Mouse (Mus musculus) ovary, postnatal 10 days (tissue): ENCODE data around the gene Vmn1r23.
"Not testable (repeated sequence)": the region's sequence is repeated elsewhere in the genome, so short reads cannot be mapped to it uniquely, and the experiment has no call there.

ENCODE experiments used
- DNase-seq: peaks from one replicate; pipeline ENCODE4 v3.0.0; 2022; ENCODE audit warnings: low spot score

Gene Vmn1r23

DNA sequence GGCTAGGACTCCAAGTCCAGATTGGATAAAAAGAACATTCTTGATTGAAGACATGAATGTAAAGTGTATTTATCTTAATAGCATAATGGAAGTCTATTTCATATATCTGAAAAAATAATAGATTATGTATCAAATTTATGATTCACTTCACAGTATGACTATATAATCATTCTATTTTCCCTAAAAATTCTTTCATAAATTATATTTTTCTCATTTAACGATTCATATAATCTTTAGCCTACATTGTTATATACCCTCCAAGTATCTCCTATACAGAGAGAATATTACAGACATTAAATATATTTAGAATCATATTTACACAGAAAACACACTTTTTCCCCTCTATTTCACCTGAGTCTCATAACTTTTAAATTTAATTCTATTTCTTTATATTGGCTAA is at the start of gene Vmn1r23:
Gene Vmn1r23 (minus strand): TSS at position 101 of the 400 bp plus-strand sequence.
- DNase-seq: no peak

DNA sequence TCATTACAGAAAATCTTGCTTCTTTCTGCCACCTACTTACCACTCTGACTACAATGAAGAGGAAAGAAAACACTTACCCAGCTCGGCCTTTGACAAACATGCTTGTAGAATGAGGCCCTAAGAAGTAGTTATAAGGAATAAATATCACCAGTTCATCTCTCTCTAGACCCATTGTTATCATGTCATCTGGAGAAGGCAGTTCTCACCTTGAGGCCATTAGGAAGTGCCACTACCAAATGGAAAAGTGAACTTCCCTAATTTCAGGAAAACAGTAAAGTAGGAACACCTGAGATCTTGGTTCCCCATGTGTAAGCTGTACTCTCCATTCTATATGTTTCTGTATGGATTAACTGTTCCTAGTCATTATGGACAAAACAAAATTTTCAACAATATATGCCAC is 34.8 kb upstream of the Vmn1r23 start, which contains the start of gene Vmn1r24:
Gene Vmn1r24 (minus strand): TSS at position 101 of the 400 bp plus-strand sequence.
- DNase-seq: not testable (repeated sequence)

DNA sequence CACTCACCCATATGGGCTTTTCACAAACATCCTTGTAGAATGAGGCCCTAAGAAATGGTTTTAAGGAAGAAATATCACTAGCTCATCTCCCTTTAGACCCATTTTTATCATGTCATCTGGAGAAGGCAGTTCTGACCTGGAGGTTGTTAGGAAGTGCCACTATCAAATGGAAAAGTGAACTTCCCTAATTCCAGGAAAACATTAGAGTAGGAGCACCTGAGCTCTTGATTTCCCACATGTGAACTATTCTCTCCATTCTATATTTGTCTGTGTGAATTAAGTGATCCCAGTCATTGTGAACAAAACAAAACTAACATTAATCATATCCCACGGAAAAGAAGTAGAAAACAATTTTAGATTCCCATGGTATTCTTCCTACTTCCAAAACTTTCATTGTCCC is 18.7 kb downstream of the Vmn1r23 start, which contains the start of gene Vmn1r22:
Gene Vmn1r22 (minus strand): TSS at position 101 of the 400 bp plus-strand sequence.
- DNase-seq: no peak
